Mouse (Mus musculus) brain, embryonic 14.5 days (tissue): ENCODE measurements around the gene Nkpd1.

Source experiments
- CTCF ChIP-seq: fragments of 200-500 bp; IDR thresholded peaks from 2 replicates; pipeline ENCODE4 v1.5.1; 2012; ENCODE audit warnings: inconsistent platforms, mild to moderate bottlenecking, moderate library complexity, borderline replicate concordance; ENCODE audit not compliant: insufficient read depth, insufficient read length; ENCODE audit errors: extremely low read depth
- POLR2A ChIP-seq: fragments of 200-500 bp; IDR thresholded peaks from 2 replicates; pipeline ENCODE4 v1.6.1; 2012; ENCODE audit warnings: mild to moderate bottlenecking, inconsistent platforms, borderline replicate concordance; ENCODE audit not compliant: poor library complexity, insufficient read depth, insufficient read length, severe bottlenecking; ENCODE audit errors: extremely low read depth

DNA sequence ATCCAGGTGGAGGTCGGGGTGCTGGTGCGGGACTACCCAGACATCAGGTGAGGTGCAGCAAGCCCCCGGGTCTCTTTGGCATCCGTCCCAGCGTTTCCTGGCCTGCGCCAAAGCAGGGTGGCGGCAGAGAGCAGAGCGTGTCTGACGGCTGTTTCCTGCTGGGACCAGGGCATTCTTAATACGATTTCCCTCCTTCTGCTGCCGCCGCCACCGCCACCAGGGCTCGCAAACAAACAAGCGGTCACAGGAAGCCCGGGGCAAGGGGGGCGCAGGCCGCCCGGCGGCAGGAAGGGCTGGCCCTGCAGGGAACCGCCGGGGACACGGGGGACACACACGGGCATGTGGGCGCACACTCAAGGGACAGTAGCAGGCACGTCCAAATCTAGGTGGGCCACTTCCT, 25.9 kb upstream of the Nkpd1 start:
- TF ChIP-seq POLR2A: no peak
- no peak for TF ChIP-seq CTCF
